Mouse (Mus musculus) forebrain, embryonic 14.5 days (tissue): ENCODE results near the gene Jade2. TPM values are rescaled to one million over a fixed set of nuclear protein-coding genes. Genes with fewer than 3 reads are reported as not detected.
A peak's percentile ranks its signal among the peaks of the same experiment; 100 is the strongest.

Source experiments
- ATAC-seq: fragments of 200-750 bp; cut with Nextera tagmentation; 2 replicates; pipeline ENCODE4 v1.8.0; 2017; ENCODE audit warnings: mild to moderate bottlenecking, moderate library complexity
- DNase-seq: peaks from one replicate; pipeline ENCODE4 v3.0.0-alpha.2; 2015; ENCODE audit warnings: low spot score
- H3K27ac ChIP-seq: fragments of 300-500 bp; sonication (generic); 2 replicates; pipeline ENCODE4 v1.5.1; 2014; ENCODE audit warnings: low read depth, mild to moderate bottlenecking, control low read depth, low read length, moderate library complexity
- H3K27me3 ChIP-seq: fragments of 300-500 bp; sonication (generic); replicated peaks from 2 replicates; pipeline ENCODE4 v1.6.1; 2014; ENCODE audit warnings: low read length, control low read depth, mixed read lengths; ENCODE audit not compliant: control insufficient read depth, insufficient read depth
- H3K36me3 ChIP-seq: fragments of 300-500 bp; sonication (generic); 2 replicates; pipeline ENCODE4 v1.6.1; 2014; ENCODE audit warnings: low read length, control low read depth; ENCODE audit not compliant: control insufficient read depth, insufficient read depth
- H3K4me1 ChIP-seq: fragments of 300-500 bp; sonication (generic); 2 replicates; pipeline ENCODE4 v1.6.1; 2014; ENCODE audit warnings: antibody characterized with exemption, low read length, control low read depth; ENCODE audit not compliant: control insufficient read depth, insufficient read depth
- H3K4me2 ChIP-seq: fragments of 300-500 bp; sonication (generic); 2 replicates; pipeline ENCODE4 v1.6.1; 2014; ENCODE audit warnings: mild to moderate bottlenecking, control low read depth, low read length
- H3K4me3 ChIP-seq: fragments of 300-500 bp; sonication (generic); 2 replicates; pipeline ENCODE4 v1.5.1; 2014; ENCODE audit warnings: low read depth, low read length, control low read depth
- H3K9ac ChIP-seq: fragments of 300-500 bp; sonication (generic); 2 replicates; pipeline ENCODE4 v1.6.1; 2014; ENCODE audit warnings: mild to moderate bottlenecking, low read length, control low read depth, moderate library complexity
- H3K9me3 ChIP-seq: fragments of 300-500 bp; sonication (generic); replicated peaks from 2 replicates; pipeline ENCODE4 v1.6.1; 2016; ENCODE audit warnings: low read length, control low read depth, mixed read lengths; ENCODE audit not compliant: control insufficient read depth
- WGBS: fragments of 180-500 bp; shearing (Covaris S2); extraction: QIAGEN DNeasy Blood & Tissue Kit; methylation state at CpG from one replicate; pipeline ENCODE4 v1.1.7; 2014; 5-methylcytosine and 5-hydroxymethylcytosine counted together
- polyA plus RNA-seq: library from polyadenylated mRNA; unstranded; fragments of >200 nt; fragmentation: Nextera tagmentation; extraction: Ambion mirVana; gene quantifications from 2 replicates; pipeline ENCODE4 v1.2.1, GENCODE M21; 2014

Gene Jade2
- polyA plus RNA-seq, 1 experiment from 2014 or later: 0.20 TPM

- H3K9ac ChIP-seq: no peak overlapping the region
- 88% methylated on average over 9 of the region's 9 CpGs for WGBS
- H3K4me3 ChIP-seq: no peak overlapping the region
- H3K36me3 ChIP-seq: no peaks in the 10 kb centered on the region
- H3K27ac ChIP-seq: no peak overlapping the region
- H3K9me3 ChIP-seq: no peaks in the 10 kb centered on the region
- no peak for ATAC-seq
- no peaks in the 10 kb centered on the region for H3K4me1 ChIP-seq
- no peaks in the 10 kb centered on the region for H3K27me3 ChIP-seq
- no peak overlapping the region for H3K4me2 ChIP-seq
- DNase-seq: no peak
Observed at GRCm38 (mm10) chr11:51840657-51841056, 16.8 kb downstream of the Jade2 start.

GRCm38 (mm10) chr11:51839973-51840372 lies 17.5 kb downstream of the Jade2 start:
- DNase-seq: no peak
- H3K27me3 ChIP-seq: no peaks in the 10 kb centered on the region
- H3K4me1 ChIP-seq: no peaks in the 10 kb centered on the region
- WGBS: 89% methylated on average over 11 of the region's 11 CpGs
- no peak for ATAC-seq
- H3K4me3 ChIP-seq: no peak overlapping the region
- H3K9ac ChIP-seq: no peak overlapping the region
- H3K4me2 ChIP-seq: no peak overlapping the region
- H3K9me3 ChIP-seq: no peaks in the 10 kb centered on the region
- no peaks in the 10 kb centered on the region for H3K36me3 ChIP-seq
- H3K27ac ChIP-seq: no peak overlapping the region

- no peak overlapping the region for H3K27ac ChIP-seq
- WGBS: 80% methylated on average over 2 of the region's 2 CpGs
Observed at GRCm38 (mm10) chr11:51839106-51839505, 18.3 kb downstream of the Jade2 start.

GRCm38 (mm10) chr11:51837164-51838153 lies 20.0 kb downstream of the Jade2 start:
- Histone ChIP-seq H3K4me1 (no peaks in the 10 kb centered on the region; the same call in 1 of the 2 replicates), H3K9me3 (no peaks in the 10 kb centered on the region), H3K27ac (peak overlapping the region; percentile 39; the same call in 1 of the 2 replicates), H3K36me3 (no peaks in the 10 kb centered on the region), H3K4me3 (no peak overlapping the region), H3K9ac (no peak overlapping the region), H3K27me3 (no peaks in the 10 kb centered on the region), H3K4me2 (no peak overlapping the region)
- DNase-seq (peak; percentile 68), ATAC-seq (peak; percentile 23; the same call in 1 of the 2 replicates)
- 66% methylated on average over 8 of the region's 8 CpGs for WGBS

More at GRCm38 (mm10) chr11:51839106-51839505, 18.3 kb downstream of the Jade2 start:
- DNase-seq (no peak), ATAC-seq (no peak)
- Histone ChIP-seq H3K36me3 (no peaks in the 10 kb centered on the region), H3K4me3 (no peak overlapping the region), H3K9ac (no peak overlapping the region), H3K27me3 (no peaks in the 10 kb centered on the region), H3K9me3 (no peaks in the 10 kb centered on the region), H3K4me2 (no peak overlapping the region), H3K4me1 (no peaks in the 10 kb centered on the region)

- Histone ChIP-seq H3K4me3 (no peak overlapping the region), H3K27ac (no peak overlapping the region), H3K27me3 (no peaks in the 10 kb centered on the region), H3K9me3 (no peaks in the 10 kb centered on the region), H3K4me2 (no peak overlapping the region), H3K36me3 (no peaks in the 10 kb centered on the region), H3K4me1 (no peaks in the 10 kb centered on the region; the same call in 1 of the 2 replicates), H3K9ac (no peak overlapping the region)
- no peak for DNase-seq
- 89% methylated on average over 6 of the region's 6 CpGs for WGBS
- ATAC-seq: no peak
Observed at GRCm38 (mm10) chr11:51836506-51836905, 20.9 kb downstream of the Jade2 start.

- no peaks in the 10 kb centered on the region; the same call in 1 of the 2 replicates for H3K4me1 ChIP-seq
- H3K9ac ChIP-seq: no peak overlapping the region
- ATAC-seq (no peak), DNase-seq (no peak)
- no peak overlapping the region for H3K4me3 ChIP-seq
- no peaks in the 10 kb centered on the region for H3K36me3 ChIP-seq
- WGBS: 96% methylated on average over 12 of the region's 12 CpGs
- no peaks in the 10 kb centered on the region for H3K27me3 ChIP-seq
- H3K27ac ChIP-seq: no peak overlapping the region
- no peak overlapping the region for H3K4me2 ChIP-seq
- no peaks in the 10 kb centered on the region for H3K9me3 ChIP-seq
Observed at GRCm38 (mm10) chr11:51835598-51835997, 21.9 kb downstream of the Jade2 start.

GRCm38 (mm10) chr11:51834067-51834411 lies 23.4 kb downstream of the Jade2 start:
- no peaks in the 10 kb centered on the region for H3K27me3 ChIP-seq
- 96% methylated on average over 8 of the region's 8 CpGs for WGBS
- no peak overlapping the region for H3K9ac ChIP-seq
- H3K36me3 ChIP-seq: no peaks in the 10 kb centered on the region
- no peak overlapping the region for H3K4me3 ChIP-seq
- no peaks in the 10 kb centered on the region for H3K9me3 ChIP-seq
- ATAC-seq (no peak), DNase-seq (no peak)
- H3K4me1 ChIP-seq: no peaks in the 10 kb centered on the region; the same call in 1 of the 2 replicates
- H3K4me2 ChIP-seq: no peak overlapping the region
- H3K27ac ChIP-seq: no peak overlapping the region

GRCm38 (mm10) chr11:51833393-51834066 lies 23.9 kb downstream of the Jade2 start:
- Histone ChIP-seq H3K9ac (no peak overlapping the region), H3K4me2 (no peak overlapping the region), H3K27ac (no peak overlapping the region), H3K4me3 (no peak overlapping the region), H3K9me3 (no peaks in the 10 kb centered on the region), H3K27me3 (no peaks in the 10 kb centered on the region), H3K36me3 (no peaks in the 10 kb centered on the region), H3K4me1 (no peaks in the 10 kb centered on the region; the same call in 1 of the 2 replicates)
- no peak for ATAC-seq
- 93% methylated on average over 10 of the region's 10 CpGs for WGBS
- no peak for DNase-seq
